Mouse (Mus musculus): Measurements from ENCODE around the gene G0s2. TPM values are rescaled to one million over a fixed set of nuclear protein-coding genes. Genes with fewer than 3 reads are reported as not detected.
"Not testable (repeated sequence)": the region's sequence is repeated elsewhere in the genome, so short reads cannot be mapped to it uniquely, and the experiment has no call there.

G0s2 gene
- polyA plus RNA-seq, 2 experiments: 54.9 to 71.8 TPM

- Histone ChIP-seq H3K4me2 (ENCODE audit: low read depth) (no peak overlapping the region), H3K9ac (replicated peaks) (no peak overlapping the region), H3K4me1 (replicated peaks; ENCODE audit: control insufficient read depth in 2 of 2, insufficient read depth in 2 of 2, low read length in 1 of 2) (peaks cover 0 to 16% of the 10 kb centered on the region in 2 experiments; a peak in 2 of 4 replicates), H3K9me3 (ENCODE audit: control insufficient read depth, low read length) (no peaks in the 10 kb centered on the region), H3K27ac (no peak overlapping the region), H3K36me3 (replicated peaks; ENCODE audit: control insufficient read depth, insufficient read depth, low read depth) (no peaks in the 10 kb centered on the region), H3K4me3 (ENCODE audit: insufficient read depth in 1 of 2, low read depth in 2 of 2, low read length in 2 of 2) (no peak overlapping the region), H3K27me3 (ENCODE audit: control insufficient read depth, insufficient read depth, low read length) (no peaks in the 10 kb centered on the region)
- DNase-seq (ENCODE audit: low read depth in 3 of 3, low spot score in 3 of 3) (peak in 2 of 3 experiments; percentile 26 to 29), ATAC-seq (ENCODE audit: insufficient read depth) (peak; percentile 64)
- no peak for TF ChIP-seq EP300 (IDR thresholded peaks at IDR 0.05; ENCODE audit: low read depth)
- no peak for TF ChIP-seq CTCF (IDR thresholded peaks at IDR 0.05; ENCODE audit: low read depth)
- 50% methylated on average over 5 of the region's 5 CpGs for WGBS (ENCODE audit: insufficient replicate concordance)
Measured at GRCm38 (mm10) chr1:193289914-193290313, 16.9 kb upstream of the G0s2 start.

- Histone ChIP-seq H3K36me3 (replicated peaks; ENCODE audit: control insufficient read depth, insufficient read depth, low read depth) (no peaks in the 10 kb centered on the region), H3K4me3 (ENCODE audit: insufficient read depth in 1 of 2, low read depth in 2 of 2, low read length in 2 of 2) (no peak overlapping the region), H3K9ac (replicated peaks) (no peak overlapping the region), H3K9me3 (ENCODE audit: control insufficient read depth, low read length) (no peaks in the 10 kb centered on the region), H3K4me2 (ENCODE audit: low read depth) (no peak overlapping the region), H3K27me3 (ENCODE audit: control insufficient read depth, insufficient read depth, low read length) (no peaks in the 10 kb centered on the region), H3K27ac (no peak overlapping the region), H3K4me1 (replicated peaks; ENCODE audit: control insufficient read depth in 2 of 2, insufficient read depth in 2 of 2, low read length in 1 of 2) (peaks cover 0 to 17% of the 10 kb centered on the region in 2 experiments; a peak in 2 of 4 replicates)
- DNase-seq (ENCODE audit: low read depth in 3 of 3, low spot score in 3 of 3) (no peak), ATAC-seq (ENCODE audit: insufficient read depth) (no peak)
- 73% methylated on average over 3 of the region's 3 CpGs for whole genome bisulfite sequencing (ENCODE audit: insufficient replicate concordance)
- no peak for TF ChIP-seq EP300 (IDR thresholded peaks at IDR 0.05; ENCODE audit: low read depth)
- no peak for TF ChIP-seq CTCF (IDR thresholded peaks at IDR 0.05; ENCODE audit: low read depth)
Measured at GRCm38 (mm10) chr1:193289076-193289475, 16.1 kb upstream of the G0s2 start.

- Histone ChIP-seq H3K9me3 (ENCODE audit: control insufficient read depth, low read length) (no peaks in the 10 kb centered on the region), H3K36me3 (replicated peaks; ENCODE audit: control insufficient read depth, insufficient read depth, low read depth) (no peaks in the 10 kb centered on the region), H3K4me2 (ENCODE audit: low read depth) (no peak overlapping the region), H3K4me1 (replicated peaks; ENCODE audit: control insufficient read depth in 2 of 2, insufficient read depth in 2 of 2, low read length in 1 of 2) (peaks cover 0 to 19% of the 10 kb centered on the region in 2 experiments; a peak in 2 of 4 replicates), H3K27me3 (ENCODE audit: control insufficient read depth, insufficient read depth, low read length) (no peaks in the 10 kb centered on the region), H3K9ac (replicated peaks) (no peak overlapping the region), H3K27ac (no peak overlapping the region), H3K4me3 (ENCODE audit: insufficient read depth in 1 of 2, low read depth in 2 of 2, low read length in 2 of 2) (no peak overlapping the region)
- ATAC-seq (ENCODE audit: insufficient read depth) (no peak), DNase-seq (ENCODE audit: low read depth in 3 of 3, low spot score in 3 of 3) (no peak)
- TF ChIP-seq CTCF (IDR thresholded peaks at IDR 0.05; ENCODE audit: low read depth) (no peak), EP300 (IDR thresholded peaks at IDR 0.05; ENCODE audit: low read depth) (no peak)
- WGBS (ENCODE audit: insufficient replicate concordance): 59% methylated on average over 2 of the region's 2 CpGs
Measured at GRCm38 (mm10) chr1:193287578-193287977, 14.6 kb upstream of the G0s2 start.

- WGBS (ENCODE audit: insufficient replicate concordance): 52% methylated on average over 3 of the region's 3 CpGs
- not testable (repeated sequence) for H3K9ac ChIP-seq (replicated peaks); H3K4me2 ChIP-seq (ENCODE audit: low read depth); H3K4me3 ChIP-seq (ENCODE audit: insufficient read depth in 1 of 2, low read depth in 2 of 2, low read length in 2 of 2); ATAC-seq (ENCODE audit: insufficient read depth); H3K36me3 ChIP-seq (replicated peaks; ENCODE audit: control insufficient read depth, insufficient read depth, low read depth); H3K9me3 ChIP-seq (ENCODE audit: control insufficient read depth, low read length); H3K27me3 ChIP-seq (ENCODE audit: control insufficient read depth, insufficient read depth, low read length); H3K27ac ChIP-seq; DNase-seq (ENCODE audit: low read depth in 3 of 3, low spot score in 3 of 3)
- peaks cover 0 to 19% of the 10 kb centered on the region in 2 experiments; a peak in 2 of 4 replicates for H3K4me1 ChIP-seq (replicated peaks; ENCODE audit: control insufficient read depth in 2 of 2, insufficient read depth in 2 of 2, low read length in 1 of 2)
Measured at GRCm38 (mm10) chr1:193285766-193286325, 12.8 kb upstream of the G0s2 start.

GRCm38 (mm10) chr1:193284228-193284779, 11.3 kb upstream of the G0s2 start:
- Histone ChIP-seq H3K36me3 (replicated peaks; ENCODE audit: control insufficient read depth, insufficient read depth, low read depth) (no peaks in the 10 kb centered on the region), H3K4me2 (ENCODE audit: low read depth) (no peak overlapping the region), H3K4me1 (replicated peaks; ENCODE audit: control insufficient read depth in 2 of 2, insufficient read depth in 2 of 2, low read length in 1 of 2) (peaks cover 0 to 14% of the 10 kb centered on the region in 2 experiments; a peak in 2 of 4 replicates), H3K9me3 (ENCODE audit: control insufficient read depth, low read length) (no peaks in the 10 kb centered on the region), H3K27me3 (ENCODE audit: control insufficient read depth, insufficient read depth, low read length) (no peaks in the 10 kb centered on the region), H3K4me3 (ENCODE audit: insufficient read depth in 1 of 2, low read depth in 2 of 2, low read length in 2 of 2) (no peak overlapping the region), H3K27ac (no peak overlapping the region), H3K9ac (replicated peaks) (no peak overlapping the region)
- WGBS (ENCODE audit: insufficient replicate concordance): 63% methylated on average over 7 of the region's 7 CpGs
- no peak for DNase-seq (ENCODE audit: low read depth in 3 of 3, low spot score in 3 of 3)
- TF ChIP-seq EP300 (IDR thresholded peaks at IDR 0.05; ENCODE audit: low read depth) (no peak), CTCF (IDR thresholded peaks at IDR 0.05; ENCODE audit: low read depth) (no peak)
- 0 out of 2 replicates have a peak, but pooled peaks have one; percentile 26 for ATAC-seq (ENCODE audit: insufficient read depth)

Data from liver, embryonic 14.5 days (tissue).